Mouse (Mus musculus): ENCODE results near the gene Col8a2. TPM values are rescaled to one million over a fixed set of nuclear protein-coding genes. Genes with fewer than 3 reads are reported as not detected.

The Col8a2 gene
- polyA plus RNA-seq, 1 experiment from 2014 or later = 0.71 TPM

DNA sequence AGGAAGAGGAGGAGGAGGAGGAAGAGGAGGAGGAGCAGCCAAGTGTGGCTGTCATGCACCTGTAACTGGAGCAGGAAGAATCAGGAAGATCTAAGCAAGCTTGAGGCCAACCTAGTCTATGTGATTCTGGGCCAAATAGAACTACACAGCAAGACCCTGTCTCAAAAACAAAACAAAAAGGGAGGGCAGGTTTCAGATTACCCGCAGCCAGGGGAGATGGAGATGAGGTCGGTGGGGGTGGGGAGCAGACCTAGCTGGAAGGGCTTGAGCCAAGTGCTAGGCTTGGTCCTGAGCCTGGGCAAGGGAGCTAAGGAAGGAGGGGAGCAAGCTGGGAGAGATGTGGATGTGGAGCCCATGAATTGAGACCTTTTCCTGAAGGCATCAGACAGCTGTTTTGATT is 20.2 kb downstream of the Col8a2 start:
- no peaks in the 10 kb centered on the region for H3K36me3 ChIP-seq (ENCODE audit: control insufficient read depth, insufficient read depth)
- no peak overlapping the region for H3K9ac ChIP-seq (ENCODE audit: low read depth, low read length)
- H3K27me3 ChIP-seq (ENCODE audit: control insufficient read depth, insufficient read depth, low read depth, low read length) = peaks cover 15% of the 10 kb centered on the region
- H3K27ac ChIP-seq (ENCODE audit: low read length) = no peak overlapping the region
- H3K4me3 ChIP-seq (ENCODE audit: low read depth, low read length) = no peak overlapping the region
- no peak overlapping the region for H3K4me2 ChIP-seq (ENCODE audit: low read depth, low read length)
- H3K9me3 ChIP-seq (replicated peaks; ENCODE audit: control insufficient read depth, low read length) = no peaks in the 10 kb centered on the region; the same call in 1 of the 2 replicates
- H3K4me1 ChIP-seq (ENCODE audit: control insufficient read depth, low read depth, low read length) = 0 out of 2 replicates have a peak, but pooled peaks cover 3% of the 10 kb centered on the region
- 25% methylated on average over 2 of the region's 2 CpGs for WGBS (ENCODE audit: insufficient replicate concordance)
- ATAC-seq (ENCODE audit: low read depth) = no peak

DNA sequence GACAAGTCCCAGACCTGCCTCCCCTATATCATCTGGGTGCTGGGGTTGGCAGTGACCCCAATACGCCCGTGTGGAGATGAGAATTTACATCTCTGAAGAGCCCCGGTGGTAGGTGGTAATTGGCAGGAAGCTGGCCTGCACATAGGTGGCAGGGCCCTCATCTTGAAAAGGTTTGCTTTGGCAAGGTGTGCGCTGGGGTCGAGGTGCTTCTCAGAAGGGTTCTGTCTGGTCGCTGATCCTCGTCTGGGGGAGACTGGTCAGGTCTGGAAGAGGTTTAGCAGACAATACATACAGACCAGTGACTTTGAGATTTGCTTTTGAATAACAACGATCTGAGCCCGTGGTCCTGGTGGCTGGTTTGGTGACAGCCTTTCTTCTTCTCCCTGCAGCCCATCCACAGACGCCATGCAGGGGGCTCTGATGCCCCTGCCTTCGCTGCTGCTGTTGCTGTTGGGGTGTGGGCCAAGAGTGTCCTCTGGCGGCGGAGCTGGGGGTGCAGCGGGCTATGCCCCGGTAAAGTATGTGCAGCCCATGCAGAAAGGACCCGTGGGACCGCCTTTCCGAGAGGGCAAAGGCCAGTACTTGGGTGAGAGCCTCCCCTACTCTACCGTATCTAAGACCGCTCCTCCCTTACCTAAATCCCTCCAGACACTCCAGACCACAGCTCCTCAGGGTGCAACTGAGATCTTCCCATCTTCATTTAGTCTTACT is 22.8 kb downstream of the Col8a2 start:
- 0 out of 2 replicates have a peak, but pooled peaks cover 3% of the 10 kb centered on the region for H3K4me1 ChIP-seq (ENCODE audit: control insufficient read depth, low read depth, low read length)
- no peak overlapping the region for H3K4me3 ChIP-seq (ENCODE audit: low read depth, low read length)
- WGBS (ENCODE audit: insufficient replicate concordance) = 14% methylated on average over 20 of the region's 20 CpGs
- no peaks in the 10 kb centered on the region; the same call in 1 of the 2 replicates for H3K9me3 ChIP-seq (replicated peaks; ENCODE audit: control insufficient read depth, low read length)
- no peak overlapping the region for H3K9ac ChIP-seq (ENCODE audit: low read depth, low read length)
- H3K27ac ChIP-seq (ENCODE audit: low read length) = no peak overlapping the region
- no peak for ATAC-seq (ENCODE audit: low read depth)
- no peaks in the 10 kb centered on the region for H3K27me3 ChIP-seq (ENCODE audit: control insufficient read depth, insufficient read depth, low read depth, low read length)
- H3K4me2 ChIP-seq (ENCODE audit: low read depth, low read length) = peak overlapping the region; percentile 12; the same call in 1 of the 2 replicates
- no peaks in the 10 kb centered on the region for H3K36me3 ChIP-seq (ENCODE audit: control insufficient read depth, insufficient read depth)

DNA sequence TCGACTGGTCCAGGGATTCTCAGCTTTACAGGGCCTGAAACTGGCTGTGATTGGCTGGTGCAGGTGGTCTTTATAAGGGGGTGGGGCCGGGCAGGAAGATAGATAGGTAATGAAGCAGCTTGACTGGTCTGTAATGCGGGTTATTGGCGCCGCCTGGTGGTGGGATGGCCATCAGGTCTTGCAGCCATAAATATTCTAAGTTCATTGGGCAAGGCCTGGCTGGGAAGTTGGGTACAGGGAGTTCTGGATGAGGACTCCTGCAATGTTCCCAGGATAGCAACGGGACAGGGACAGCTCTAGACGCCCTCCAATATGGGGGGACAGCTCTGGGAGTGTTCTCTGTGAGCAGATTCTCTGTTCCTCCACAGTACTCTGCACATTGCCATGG is 23.3 kb downstream of the Col8a2 start:
- H3K9me3 ChIP-seq (replicated peaks; ENCODE audit: control insufficient read depth, low read length) = no peaks in the 10 kb centered on the region; the same call in 1 of the 2 replicates
- peak overlapping the region; percentile 12; the same call in 1 of the 2 replicates for H3K4me2 ChIP-seq (ENCODE audit: low read depth, low read length)
- ATAC-seq (ENCODE audit: low read depth) = no peak
- H3K27me3 ChIP-seq (ENCODE audit: control insufficient read depth, insufficient read depth, low read depth, low read length) = no peaks in the 10 kb centered on the region
- no peak overlapping the region for H3K9ac ChIP-seq (ENCODE audit: low read depth, low read length)
- under 1% methylated on average over 7 of the region's 7 CpGs for WGBS (ENCODE audit: insufficient replicate concordance)
- no peak overlapping the region for H3K27ac ChIP-seq (ENCODE audit: low read length)
- no peaks in the 10 kb centered on the region for H3K36me3 ChIP-seq (ENCODE audit: control insufficient read depth, insufficient read depth)
- H3K4me3 ChIP-seq (ENCODE audit: low read depth, low read length) = no peak overlapping the region
- H3K4me1 ChIP-seq (ENCODE audit: control insufficient read depth, low read depth, low read length) = 0 out of 2 replicates have a peak, but pooled peaks cover 3% of the 10 kb centered on the region

DNA sequence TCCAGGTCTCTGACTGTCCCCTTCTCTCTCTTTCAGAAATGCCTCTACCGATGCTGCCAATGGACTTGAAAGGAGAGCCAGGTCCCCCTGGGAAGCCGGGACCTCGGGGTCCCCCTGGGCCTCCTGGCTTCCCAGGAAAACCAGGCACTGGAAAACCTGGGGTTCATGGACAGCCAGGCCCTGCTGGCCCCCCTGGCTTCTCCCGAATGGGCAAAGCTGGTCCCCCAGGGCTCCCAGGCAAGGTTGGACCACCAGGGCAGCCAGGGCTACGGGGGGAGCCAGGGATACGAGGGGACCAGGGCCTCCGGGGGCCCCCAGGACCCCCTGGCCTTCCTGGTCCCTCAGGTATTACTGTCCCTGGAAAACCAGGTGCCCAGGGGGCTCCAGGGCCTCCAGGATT is 23.8 kb downstream of the Col8a2 start:
- WGBS (ENCODE audit: insufficient replicate concordance) = 50% methylated on average over 7 of the region's 7 CpGs
- no peaks in the 10 kb centered on the region for H3K27me3 ChIP-seq (ENCODE audit: control insufficient read depth, insufficient read depth, low read depth, low read length)
- H3K27ac ChIP-seq (ENCODE audit: low read length) = no peak overlapping the region
- no peaks in the 10 kb centered on the region for H3K36me3 ChIP-seq (ENCODE audit: control insufficient read depth, insufficient read depth)
- no peak overlapping the region for H3K4me2 ChIP-seq (ENCODE audit: low read depth, low read length)
- H3K9me3 ChIP-seq (replicated peaks; ENCODE audit: control insufficient read depth, low read length) = no peaks in the 10 kb centered on the region; the same call in 1 of the 2 replicates
- 0 out of 2 replicates have a peak, but pooled peaks cover 3% of the 10 kb centered on the region for H3K4me1 ChIP-seq (ENCODE audit: control insufficient read depth, low read depth, low read length)
- no peak overlapping the region for H3K4me3 ChIP-seq (ENCODE audit: low read depth, low read length)
- H3K9ac ChIP-seq (ENCODE audit: low read depth, low read length) = no peak overlapping the region
- ATAC-seq (ENCODE audit: low read depth) = no peak

DNA sequence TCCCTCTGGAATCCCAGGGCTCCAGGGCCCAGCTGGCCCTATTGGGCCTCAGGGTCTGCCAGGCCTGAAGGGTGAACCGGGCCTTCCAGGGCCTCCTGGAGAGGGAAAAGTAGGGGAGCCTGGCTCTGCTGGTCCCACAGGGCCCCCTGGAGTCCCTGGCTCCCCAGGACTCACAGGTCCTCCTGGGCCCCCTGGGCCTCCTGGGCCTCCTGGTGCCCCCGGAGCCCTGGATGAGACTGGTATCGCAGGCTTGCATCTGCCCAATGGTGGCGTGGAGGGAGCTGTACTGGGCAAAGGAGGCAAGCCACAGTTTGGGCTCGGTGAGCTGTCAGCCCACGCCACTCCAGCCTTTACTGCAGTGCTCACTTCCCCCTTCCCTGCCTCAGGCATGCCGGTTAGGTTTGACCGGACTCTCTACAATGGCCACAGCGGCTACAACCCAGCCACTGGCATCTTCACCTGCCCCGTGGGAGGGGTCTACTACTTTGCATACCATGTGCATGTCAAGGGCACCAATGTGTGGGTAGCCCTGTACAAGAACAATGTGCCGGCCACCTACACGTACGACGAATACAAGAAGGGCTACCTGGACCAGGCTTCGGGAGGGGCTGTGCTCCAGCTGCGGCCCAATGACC is 25.1 kb downstream of the Col8a2 start:
- 74% methylated on average over 16 of the region's 16 CpGs for WGBS (ENCODE audit: insufficient replicate concordance)
- H3K36me3 ChIP-seq (ENCODE audit: control insufficient read depth, insufficient read depth) = no peaks in the 10 kb centered on the region; the same call in 1 of the 2 replicates
- H3K27me3 ChIP-seq (ENCODE audit: control insufficient read depth, insufficient read depth, low read depth, low read length) = no peaks in the 10 kb centered on the region
- H3K27ac ChIP-seq (ENCODE audit: low read length) = no peak overlapping the region
- no peak overlapping the region for H3K4me2 ChIP-seq (ENCODE audit: low read depth, low read length)
- H3K4me3 ChIP-seq (ENCODE audit: low read depth, low read length) = no peak overlapping the region
- ATAC-seq (ENCODE audit: low read depth) = no peak
- no peaks in the 10 kb centered on the region for H3K9me3 ChIP-seq (replicated peaks; ENCODE audit: control insufficient read depth, low read length)
- no peak overlapping the region for H3K9ac ChIP-seq (ENCODE audit: low read depth, low read length)
- H3K4me1 ChIP-seq (ENCODE audit: control insufficient read depth, low read depth, low read length) = 0 out of 2 replicates have a peak, but pooled peaks cover 3% of the 10 kb centered on the region

DNA sequence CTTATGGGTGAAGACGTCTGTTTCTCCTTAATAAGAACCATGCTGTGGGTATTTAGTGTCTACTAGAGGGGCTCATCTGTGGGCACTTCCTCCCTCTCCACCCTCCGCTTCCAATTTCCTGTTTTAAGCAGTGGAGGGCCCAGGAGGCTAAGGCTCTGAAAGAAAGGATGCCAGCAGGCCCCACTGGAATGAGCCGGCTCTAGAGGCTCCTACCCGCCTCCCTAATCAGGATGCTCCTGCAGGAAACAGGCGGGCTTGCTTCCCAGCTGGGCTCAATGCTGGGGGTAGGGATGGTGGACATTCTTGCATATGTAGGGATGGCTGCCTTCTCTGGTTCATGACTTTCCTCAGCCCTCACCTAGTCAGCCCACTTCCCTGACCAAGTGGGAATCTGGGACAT is 26.6 kb downstream of the Col8a2 start:
- no peak overlapping the region for H3K27ac ChIP-seq (ENCODE audit: low read length)
- WGBS (ENCODE audit: insufficient replicate concordance) = 46% methylated on average over 5 of the region's 5 CpGs
- no peaks in the 10 kb centered on the region for H3K9me3 ChIP-seq (replicated peaks; ENCODE audit: control insufficient read depth, low read length)
- 0 out of 2 replicates have a peak, but pooled peaks cover 3% of the 10 kb centered on the region for H3K4me1 ChIP-seq (ENCODE audit: control insufficient read depth, low read depth, low read length)
- H3K4me2 ChIP-seq (ENCODE audit: low read depth, low read length) = no peak overlapping the region
- no peak for ATAC-seq (ENCODE audit: low read depth)
- H3K4me3 ChIP-seq (ENCODE audit: low read depth, low read length) = no peak overlapping the region
- H3K36me3 ChIP-seq (ENCODE audit: control insufficient read depth, insufficient read depth) = peaks cover 9% of the 10 kb centered on the region
- H3K9ac ChIP-seq (ENCODE audit: low read depth, low read length) = no peak overlapping the region
- no peaks in the 10 kb centered on the region for H3K27me3 ChIP-seq (ENCODE audit: control insufficient read depth, insufficient read depth, low read depth, low read length)

DNA sequence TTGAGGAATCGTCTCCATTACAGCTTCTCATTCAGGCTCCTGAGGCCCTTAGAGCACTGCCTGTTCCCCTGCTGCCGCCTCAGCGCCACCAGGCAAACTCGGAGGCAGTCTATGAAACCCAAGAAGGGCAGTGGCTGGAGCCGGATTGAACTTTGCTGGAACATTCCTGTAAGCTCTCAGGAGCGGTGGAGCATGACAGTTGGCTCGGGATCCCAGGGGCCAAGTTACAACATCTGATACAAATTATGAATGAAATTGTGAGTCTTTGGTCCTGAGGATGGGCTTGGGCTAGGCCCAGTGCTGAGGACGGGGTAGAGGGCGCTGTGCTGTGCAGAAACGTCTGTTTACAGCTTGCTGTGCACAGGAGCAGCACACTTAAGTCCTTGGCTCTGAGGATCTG is 27.8 kb downstream of the Col8a2 start:
- Histone ChIP-seq H3K27ac (ENCODE audit: low read length) (no peak overlapping the region), H3K9me3 (replicated peaks; ENCODE audit: control insufficient read depth, low read length) (no peaks in the 10 kb centered on the region), H3K4me1 (ENCODE audit: control insufficient read depth, low read depth, low read length) (peaks cover 3% of the 10 kb centered on the region; the same call in 1 of the 2 replicates), H3K9ac (ENCODE audit: low read depth, low read length) (no peak overlapping the region), H3K4me2 (ENCODE audit: low read depth, low read length) (no peak overlapping the region), H3K36me3 (ENCODE audit: control insufficient read depth, insufficient read depth) (peaks cover 12% of the 10 kb centered on the region), H3K27me3 (ENCODE audit: control insufficient read depth, insufficient read depth, low read depth, low read length) (no peaks in the 10 kb centered on the region), H3K4me3 (ENCODE audit: low read depth, low read length) (no peak overlapping the region)
- WGBS (ENCODE audit: insufficient replicate concordance) = 67% methylated on average over 10 of the region's 10 CpGs
- ATAC-seq (ENCODE audit: low read depth) = no peak

DNA sequence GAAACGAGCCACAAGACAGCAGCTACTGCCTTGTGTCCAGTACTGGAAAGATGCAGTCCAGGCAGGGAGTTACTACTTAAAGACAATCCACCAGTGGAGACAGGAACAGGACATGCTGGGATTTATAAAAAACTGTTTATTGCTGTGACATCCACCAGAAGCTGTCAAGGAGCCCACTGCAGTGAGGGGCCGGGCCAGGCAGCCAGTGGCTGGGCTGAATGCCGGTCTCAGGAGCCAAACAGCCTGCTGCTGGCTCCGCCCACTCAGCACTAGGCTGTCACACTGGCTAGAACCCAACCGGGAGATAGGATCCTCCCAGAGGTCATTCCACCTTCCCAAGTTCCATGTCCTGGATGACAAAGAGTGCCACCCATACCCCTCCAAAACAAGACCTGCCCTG is 29.3 kb downstream of the Col8a2 start:
- Histone ChIP-seq H3K9me3 (replicated peaks; ENCODE audit: control insufficient read depth, low read length) (no peaks in the 10 kb centered on the region), H3K36me3 (ENCODE audit: control insufficient read depth, insufficient read depth) (peaks cover 12% of the 10 kb centered on the region), H3K27ac (ENCODE audit: low read length) (no peak overlapping the region), H3K9ac (ENCODE audit: low read depth, low read length) (no peak overlapping the region), H3K27me3 (ENCODE audit: control insufficient read depth, insufficient read depth, low read depth, low read length) (no peaks in the 10 kb centered on the region), H3K4me2 (ENCODE audit: low read depth, low read length) (no peak overlapping the region), H3K4me1 (ENCODE audit: control insufficient read depth, low read depth, low read length) (peaks cover 7% of the 10 kb centered on the region; the same call in 1 of the 2 replicates), H3K4me3 (ENCODE audit: low read depth, low read length) (no peak overlapping the region)
- ATAC-seq (ENCODE audit: low read depth) = no peak
- 46% methylated on average over 5 of the region's 5 CpGs for WGBS (ENCODE audit: insufficient replicate concordance)

All from liver, embryonic 16.5 days (tissue).